Mouse (Mus musculus) ovary, adult 2 months (tissue): ENCODE measurements around the gene Avl9. TPM values are rescaled to one million over a fixed set of nuclear protein-coding genes. Genes with fewer than 3 reads are reported as not detected.

Experiments used
- polyA plus RNA-seq: library from polyadenylated mRNA; depleted of rRNA; stranded (reverse); fragments of >200 nt; gene quantifications from 2 replicates; pipeline ENCODE4 v1.2.3, GENCODE M21; 2012; rRNA removed

Avl9 gene
- 7.6 and 9.6 TPM in 2 replicates for polyA plus RNA-seq

DNA sequence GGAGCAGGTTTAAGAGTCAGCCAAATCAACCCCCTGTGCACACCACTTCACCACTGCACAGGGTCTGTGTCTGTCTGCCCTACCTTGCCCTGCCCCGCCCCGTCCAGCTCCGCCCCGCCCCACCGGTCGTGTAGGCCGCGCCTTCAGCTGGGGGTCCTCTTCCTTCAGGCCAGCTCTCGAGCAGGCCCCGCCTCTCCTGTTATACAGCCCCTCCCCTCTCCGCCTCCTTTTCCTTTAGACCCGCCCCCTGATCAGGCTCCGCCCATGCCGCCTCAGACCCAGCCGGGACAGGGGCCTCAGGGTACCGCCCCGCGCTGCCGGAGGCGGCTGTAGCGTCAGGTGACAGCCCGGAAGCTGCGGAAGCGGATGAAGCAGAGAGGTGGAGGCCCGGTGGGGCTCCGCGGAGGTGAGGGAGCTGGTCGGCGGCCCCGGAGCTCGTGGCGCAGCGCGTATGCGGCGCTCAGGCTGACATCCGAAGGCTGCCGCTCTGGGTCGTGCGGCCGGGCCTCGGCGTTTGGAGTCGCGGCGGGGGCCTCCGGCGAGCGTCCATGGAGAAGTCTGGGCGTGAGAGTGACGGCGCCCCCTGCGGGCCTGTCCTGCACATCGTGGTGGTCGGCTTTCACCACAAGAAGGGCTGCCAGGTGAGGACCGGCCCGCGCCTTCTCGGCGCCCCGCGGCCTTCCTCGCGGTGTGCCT is at the start of gene Avl9:
TSS of gene Avl9 (plus strand) at position 326 of the 696 bp plus-strand sequence.

GRCm38 (mm10) chr6:56703931-56704900 is 10.5 kb upstream of the Avl9 start, which contains the start of gene Lsm5:
Gene Lsm5, minus strand, starts transcription at chr6:56704710.

DNA sequence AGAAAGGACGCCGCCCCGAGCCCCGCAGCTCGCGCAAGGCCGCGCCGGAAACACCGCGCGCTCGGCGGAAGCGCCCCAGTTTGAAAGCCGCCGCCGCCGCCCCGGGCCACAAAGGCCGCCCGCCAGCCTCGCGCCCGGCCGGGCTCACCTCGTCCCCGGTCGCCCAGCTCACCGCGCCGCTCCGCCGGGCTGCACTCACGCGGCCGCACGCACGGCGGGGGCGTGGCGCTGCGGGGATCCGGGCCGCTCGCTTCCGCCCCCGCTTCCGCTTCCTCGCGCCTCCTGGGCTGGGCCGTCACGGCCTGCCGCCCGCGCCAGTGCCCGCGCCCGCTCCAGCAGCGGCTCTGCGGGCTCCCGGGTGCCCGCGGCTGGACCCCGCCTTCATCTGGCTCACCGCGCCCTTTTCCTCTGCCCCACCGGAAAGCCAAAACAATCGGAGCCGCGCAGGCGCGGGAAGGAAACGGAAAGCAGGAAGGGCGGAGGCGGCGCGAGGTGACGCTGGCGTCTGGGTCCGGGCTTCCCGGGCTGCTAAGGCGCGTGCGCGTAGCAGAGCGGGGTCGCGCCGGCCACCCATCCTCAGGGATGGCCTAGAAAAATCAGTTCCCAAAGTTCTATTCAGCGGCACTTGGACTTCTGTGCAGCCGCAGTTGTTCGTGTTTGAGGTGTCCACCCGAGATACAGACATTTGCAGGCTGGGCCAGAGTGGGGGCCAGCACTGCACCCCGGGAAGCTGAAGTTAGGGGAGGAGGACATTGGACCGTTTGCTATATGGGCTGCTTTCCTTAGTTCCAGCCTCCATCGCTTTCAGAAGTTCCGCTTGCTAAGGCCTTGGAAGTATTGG is 82.8 kb downstream of the Avl9 start, which contains the start of gene Kbtbd2:
TSS of gene Kbtbd2 (minus strand) at position 503 of the 841 bp plus-strand sequence.

Other genes starting within 250 kb of the Avl9 start
- gene Pde1c, start 145.8 kb upstream of the Avl9 start, polyA plus RNA-seq, result 0.06 and 0.09 TPM in 2 replicates
- 0.59 and 0.96 TPM in 2 replicates for gene Lsm5, start 10.2 kb upstream of the Avl9 start, polyA plus RNA-seq
- gene Kbtbd2, start 82.9 kb downstream of the Avl9 start, polyA plus RNA-seq, result 10.5 and 11.0 TPM in 2 replicates
- 75.3 and 78.0 TPM in 2 replicates for gene Fkbp9, start 117.2 kb downstream of the Avl9 start, polyA plus RNA-seq
- gene Nt5c3, start 209.0 kb downstream of the Avl9 start, polyA plus RNA-seq, result 6.0 and 19.5 TPM in 2 replicates
- gene Vmn1r4, start 209.1 kb downstream of the Avl9 start, polyA plus RNA-seq, result not detected in 2 replicates